Mouse (Mus musculus): ENCODE results near the gene Ulk3. TPM values are rescaled to one million over a fixed set of nuclear protein-coding genes. Genes with fewer than 3 reads are reported as not detected.

The Ulk3 gene
- polyA plus RNA-seq, 1 experiment from 2014 or later, result 43.3 TPM

DNA sequence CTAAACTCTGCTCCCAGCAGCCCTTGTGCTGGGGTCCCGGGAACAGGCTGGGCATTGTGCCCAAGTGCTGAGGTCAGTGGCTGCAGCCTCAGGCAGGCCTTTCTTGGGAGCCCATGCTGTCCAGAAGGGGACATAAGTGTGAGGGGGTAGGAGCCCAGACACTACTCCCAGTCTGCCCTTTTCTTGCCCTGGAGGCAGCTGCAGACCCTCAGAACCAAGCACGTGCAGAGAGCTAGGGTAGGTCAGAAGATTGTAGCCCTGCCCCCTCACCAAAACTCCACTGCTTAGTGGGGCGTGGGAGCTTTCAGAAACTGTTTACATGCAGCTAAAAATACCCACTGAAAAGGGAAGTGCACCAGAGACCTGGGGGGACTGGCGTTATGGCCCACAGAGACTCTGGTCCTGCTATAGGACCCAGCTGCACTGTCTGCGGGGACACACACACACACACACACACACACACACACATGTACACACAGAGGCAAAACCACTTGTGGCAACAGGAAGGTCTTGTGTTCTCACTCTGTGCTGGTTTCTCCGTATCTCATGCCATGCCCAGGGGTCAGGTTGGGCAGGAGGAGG is 48.6 kb downstream of the Ulk3 start:
- Histone ChIP-seq H3K36me3 (ENCODE audit: control insufficient read depth, insufficient read depth) (no peaks in the 10 kb centered on the region), H3K9me3 (ENCODE audit: control insufficient read depth, low read length) (no peaks in the 10 kb centered on the region), H3K4me1 (replicated peaks; ENCODE audit: control insufficient read depth, insufficient read depth, low read length) (peaks cover 62% of the 10 kb centered on the region), H3K4me3 (replicated peaks; ENCODE audit: low read length) (no peak overlapping the region), H3K4me2 (ENCODE audit: low read length) (no peak overlapping the region), H3K27me3 (replicated peaks; ENCODE audit: control insufficient read depth, insufficient read depth, low read length) (no peaks in the 10 kb centered on the region), H3K27ac (ENCODE audit: low read length) (0 out of 2 replicates have a peak overlapping the region, but pooled peaks have one; percentile 13), H3K9ac (replicated peaks; ENCODE audit: low read depth, low read length) (no peak overlapping the region)
- ATAC-seq, result no peak
- 48% methylated on average over 6 of the region's 6 CpGs for WGBS

DNA sequence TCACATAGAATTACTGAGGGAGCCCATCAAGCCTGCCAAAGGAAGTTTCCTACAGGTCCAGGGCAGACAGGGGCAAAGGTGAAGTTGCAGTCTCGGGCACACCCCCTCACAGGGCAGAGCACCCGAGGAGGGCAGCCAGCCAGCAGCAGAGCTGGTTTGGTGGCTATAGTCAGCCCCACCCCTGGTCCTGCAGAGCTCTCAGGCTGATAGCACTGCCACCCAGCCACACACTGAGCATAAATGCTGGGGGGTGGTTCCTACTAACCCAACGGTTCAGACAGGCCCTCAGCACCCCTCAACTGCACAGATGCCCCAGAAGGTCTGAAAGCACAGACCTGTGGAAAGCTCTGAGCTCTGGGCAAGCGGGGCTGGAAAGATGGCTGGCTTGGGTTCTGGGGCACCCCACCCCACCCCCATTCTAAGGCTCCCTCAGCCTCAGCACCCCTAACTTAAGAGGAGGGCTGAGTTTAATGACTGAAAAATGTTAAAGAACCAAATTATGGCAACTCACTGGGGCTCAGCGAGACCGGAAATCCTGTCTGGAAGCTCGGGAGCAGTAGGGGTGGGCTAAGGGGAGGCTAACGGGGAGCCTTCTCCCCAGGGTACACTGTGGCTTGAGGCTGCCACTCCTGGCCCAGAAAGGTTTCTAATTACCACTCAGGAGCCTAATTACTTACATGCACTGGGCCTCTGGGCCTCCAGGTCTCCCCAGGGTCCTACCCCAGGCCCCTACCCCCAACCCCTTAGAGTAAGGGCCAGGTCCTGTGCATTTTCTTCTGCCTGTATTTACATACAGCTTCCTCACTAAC is 49.6 kb downstream of the Ulk3 start:
- WGBS, result 44% methylated on average over 8 of the region's 8 CpGs
- Histone ChIP-seq H3K4me3 (replicated peaks; ENCODE audit: low read length) (no peak overlapping the region), H3K36me3 (ENCODE audit: control insufficient read depth, insufficient read depth) (no peaks in the 10 kb centered on the region), H3K4me1 (replicated peaks; ENCODE audit: control insufficient read depth, insufficient read depth, low read length) (peaks cover 67% of the 10 kb centered on the region), H3K27ac (ENCODE audit: low read length) (no peak overlapping the region; the same call in 1 of the 2 replicates), H3K9me3 (ENCODE audit: control insufficient read depth, low read length) (no peaks in the 10 kb centered on the region), H3K27me3 (replicated peaks; ENCODE audit: control insufficient read depth, insufficient read depth, low read length) (no peaks in the 10 kb centered on the region), H3K9ac (replicated peaks; ENCODE audit: low read depth, low read length) (no peak overlapping the region), H3K4me2 (ENCODE audit: low read length) (no peak overlapping the region)
- no peak for ATAC-seq

DNA sequence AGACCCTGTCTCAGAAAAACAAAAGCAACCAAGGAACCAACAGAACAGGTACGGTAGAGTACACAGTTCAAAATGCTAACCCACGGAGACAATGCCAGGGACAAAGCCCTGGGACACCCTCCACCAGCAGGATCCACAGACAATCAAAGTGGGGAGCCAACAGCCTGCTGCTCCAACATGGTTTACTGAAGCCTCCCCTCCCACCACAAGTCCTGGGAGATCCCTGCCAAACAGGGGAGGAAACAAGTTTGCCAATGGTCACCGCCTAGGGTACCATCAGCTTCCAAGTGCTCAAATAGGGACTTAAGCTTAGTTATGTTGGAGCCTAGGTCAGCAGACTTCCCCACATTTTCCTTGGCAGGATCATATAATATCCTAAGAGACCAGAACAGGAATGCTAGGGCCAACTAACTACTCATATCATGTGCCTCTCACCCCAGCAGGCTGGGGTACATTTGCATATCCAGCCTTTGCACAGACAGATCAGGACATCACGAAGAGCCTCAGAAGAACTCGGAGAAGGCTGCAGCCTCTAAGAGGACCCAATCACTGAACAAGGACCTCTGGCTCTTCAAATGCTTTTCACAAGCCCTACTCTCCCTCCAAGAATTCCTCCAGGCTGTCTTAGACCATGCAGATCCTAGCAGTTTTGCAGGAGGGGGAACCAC is 50.5 kb downstream of the Ulk3 start:
- Histone ChIP-seq H3K27ac (ENCODE audit: low read length) (no peak overlapping the region; the same call in 1 of the 2 replicates), H3K36me3 (ENCODE audit: control insufficient read depth, insufficient read depth) (no peaks in the 10 kb centered on the region), H3K4me2 (ENCODE audit: low read length) (0 out of 2 replicates have a peak overlapping the region, but pooled peaks have one; percentile 2), H3K9me3 (ENCODE audit: control insufficient read depth, low read length) (no peaks in the 10 kb centered on the region), H3K4me1 (replicated peaks; ENCODE audit: control insufficient read depth, insufficient read depth, low read length) (peaks cover 66% of the 10 kb centered on the region), H3K9ac (replicated peaks; ENCODE audit: low read depth, low read length) (peak overlapping the region; percentile 24; the same call in 1 of the 2 replicates), H3K27me3 (replicated peaks; ENCODE audit: control insufficient read depth, insufficient read depth, low read length) (no peaks in the 10 kb centered on the region), H3K4me3 (replicated peaks; ENCODE audit: low read length) (no peak overlapping the region)
- WGBS, result 67% methylated on average over 5 of the region's 5 CpGs
- no peak for ATAC-seq

DNA sequence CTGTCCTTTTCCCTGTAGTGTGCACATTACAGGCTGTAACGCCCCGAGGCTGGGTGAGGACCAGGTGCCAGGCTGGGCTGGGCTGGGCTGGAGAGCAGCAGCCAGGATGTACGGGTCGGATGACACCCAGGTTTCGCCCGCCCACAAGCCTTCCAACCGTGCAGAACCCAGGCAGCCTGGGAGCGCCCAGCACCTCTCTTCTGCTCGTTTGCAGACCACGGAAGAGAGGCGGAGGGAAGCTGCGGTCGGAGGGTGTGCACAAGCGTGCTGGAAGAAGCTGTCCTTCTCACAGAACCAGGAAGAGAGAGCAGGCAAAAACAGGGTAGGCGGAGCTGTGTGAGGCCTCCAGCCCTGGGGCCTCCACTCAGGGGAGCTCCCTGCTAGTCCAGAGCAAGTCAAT is 51.1 kb downstream of the Ulk3 start:
- no peak overlapping the region for H3K4me3 ChIP-seq (replicated peaks; ENCODE audit: low read length)
- H3K27me3 ChIP-seq (replicated peaks; ENCODE audit: control insufficient read depth, insufficient read depth, low read length), result no peaks in the 10 kb centered on the region
- WGBS, result 36% methylated on average over 15 of the region's 15 CpGs

DNA sequence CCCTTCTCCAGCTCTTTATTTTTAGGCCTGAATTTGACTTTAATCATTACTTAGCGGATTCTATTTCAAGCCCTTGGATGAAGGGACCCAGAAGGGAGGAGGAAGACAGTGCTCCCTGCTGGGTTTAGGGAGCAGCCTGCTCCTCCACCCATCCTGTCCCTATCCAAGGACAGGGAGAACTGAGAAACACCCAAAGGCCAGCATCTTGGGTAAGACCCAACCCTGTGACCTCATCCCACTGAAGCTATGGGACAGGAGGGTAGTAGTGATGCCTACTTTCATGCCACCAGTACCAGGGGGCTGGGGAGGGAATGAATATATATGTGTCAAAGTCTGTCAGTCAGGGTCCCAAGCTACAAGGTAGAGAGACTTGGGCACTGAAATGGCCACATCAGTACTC is 51.8 kb downstream of the Ulk3 start:
- WGBS, result 63% methylated on average over 1 of the region's 1 CpGs
- no peak overlapping the region for H3K4me2 ChIP-seq (ENCODE audit: low read length)
- no peak overlapping the region; the same call in 1 of the 2 replicates for H3K27ac ChIP-seq (ENCODE audit: low read length)
- ATAC-seq, result no peak
- H3K9me3 ChIP-seq (ENCODE audit: control insufficient read depth, low read length), result no peaks in the 10 kb centered on the region
- no peaks in the 10 kb centered on the region for H3K36me3 ChIP-seq (ENCODE audit: control insufficient read depth, insufficient read depth)
- H3K4me3 ChIP-seq (replicated peaks; ENCODE audit: low read length), result no peak overlapping the region
- no peak overlapping the region for H3K9ac ChIP-seq (replicated peaks; ENCODE audit: low read depth, low read length)
- H3K27me3 ChIP-seq (replicated peaks; ENCODE audit: control insufficient read depth, insufficient read depth, low read length), result no peaks in the 10 kb centered on the region
- H3K4me1 ChIP-seq (replicated peaks; ENCODE audit: control insufficient read depth, insufficient read depth, low read length), result peaks cover 69% of the 10 kb centered on the region

More for the DNA sequence above, 51.1 kb downstream of the Ulk3 start:
- Histone ChIP-seq H3K27ac (ENCODE audit: low read length) (no peak overlapping the region; the same call in 1 of the 2 replicates), H3K36me3 (ENCODE audit: control insufficient read depth, insufficient read depth) (no peaks in the 10 kb centered on the region), H3K4me2 (ENCODE audit: low read length) (0 out of 2 replicates have a peak overlapping the region, but pooled peaks have one; percentile 2), H3K9ac (replicated peaks; ENCODE audit: low read depth, low read length) (peak overlapping the region; percentile 24; the same call in 1 of the 2 replicates), H3K9me3 (ENCODE audit: control insufficient read depth, low read length) (no peaks in the 10 kb centered on the region), H3K4me1 (replicated peaks; ENCODE audit: control insufficient read depth, insufficient read depth, low read length) (peaks cover 66% of the 10 kb centered on the region)
- no peak for ATAC-seq

DNA sequence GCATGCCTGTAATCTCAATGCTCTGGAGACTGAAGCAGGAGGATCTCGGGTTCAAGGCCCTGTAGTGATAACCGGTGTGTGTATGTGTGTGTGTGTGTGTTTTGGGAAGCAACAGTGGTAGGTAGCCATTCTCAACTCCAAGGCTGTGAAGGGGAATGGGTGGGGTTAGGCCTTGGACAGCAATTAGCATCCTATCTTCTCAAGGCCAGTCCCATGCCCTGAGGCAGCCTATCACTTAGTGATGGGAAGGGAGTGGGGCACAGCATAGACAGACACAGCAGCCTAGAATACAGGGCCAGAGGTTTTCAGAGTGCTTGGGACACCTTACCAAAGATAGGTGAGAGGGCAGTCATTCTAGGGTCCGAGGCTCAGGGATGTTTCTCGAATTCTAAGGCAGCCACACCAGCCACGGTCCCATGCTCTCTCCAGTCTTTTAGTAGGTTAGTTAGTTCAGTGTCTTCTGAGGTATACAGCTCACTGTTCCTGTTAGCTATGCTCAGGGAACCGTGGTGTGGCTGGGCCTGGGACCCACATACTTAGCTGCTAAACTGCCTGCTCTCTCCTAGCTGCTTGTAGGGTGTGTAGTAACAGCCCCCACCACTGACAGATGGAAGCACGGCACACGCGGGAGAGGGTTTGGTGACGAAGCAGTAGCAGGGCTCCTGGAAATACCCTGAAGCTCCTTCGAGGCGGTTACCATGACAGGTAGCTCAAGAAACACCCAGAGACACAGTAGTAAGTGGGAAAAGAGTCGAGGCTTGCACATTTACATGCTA is 52.7 kb downstream of the Ulk3 start:
- H3K36me3 ChIP-seq (ENCODE audit: control insufficient read depth, insufficient read depth), result no peaks in the 10 kb centered on the region
- H3K4me2 ChIP-seq (ENCODE audit: low read length), result no peak overlapping the region
- 78% methylated on average over 13 of the region's 13 CpGs for WGBS
- H3K4me1 ChIP-seq (replicated peaks; ENCODE audit: control insufficient read depth, insufficient read depth, low read length), result peaks cover 69% of the 10 kb centered on the region
- H3K9ac ChIP-seq (replicated peaks; ENCODE audit: low read depth, low read length), result no peak overlapping the region
- no peak overlapping the region for H3K4me3 ChIP-seq (replicated peaks; ENCODE audit: low read length)
- no peak overlapping the region for H3K27ac ChIP-seq (ENCODE audit: low read length)
- ATAC-seq, result no peak
- H3K9me3 ChIP-seq (ENCODE audit: control insufficient read depth, low read length), result no peaks in the 10 kb centered on the region
- H3K27me3 ChIP-seq (replicated peaks; ENCODE audit: control insufficient read depth, insufficient read depth, low read length), result no peaks in the 10 kb centered on the region

DNA sequence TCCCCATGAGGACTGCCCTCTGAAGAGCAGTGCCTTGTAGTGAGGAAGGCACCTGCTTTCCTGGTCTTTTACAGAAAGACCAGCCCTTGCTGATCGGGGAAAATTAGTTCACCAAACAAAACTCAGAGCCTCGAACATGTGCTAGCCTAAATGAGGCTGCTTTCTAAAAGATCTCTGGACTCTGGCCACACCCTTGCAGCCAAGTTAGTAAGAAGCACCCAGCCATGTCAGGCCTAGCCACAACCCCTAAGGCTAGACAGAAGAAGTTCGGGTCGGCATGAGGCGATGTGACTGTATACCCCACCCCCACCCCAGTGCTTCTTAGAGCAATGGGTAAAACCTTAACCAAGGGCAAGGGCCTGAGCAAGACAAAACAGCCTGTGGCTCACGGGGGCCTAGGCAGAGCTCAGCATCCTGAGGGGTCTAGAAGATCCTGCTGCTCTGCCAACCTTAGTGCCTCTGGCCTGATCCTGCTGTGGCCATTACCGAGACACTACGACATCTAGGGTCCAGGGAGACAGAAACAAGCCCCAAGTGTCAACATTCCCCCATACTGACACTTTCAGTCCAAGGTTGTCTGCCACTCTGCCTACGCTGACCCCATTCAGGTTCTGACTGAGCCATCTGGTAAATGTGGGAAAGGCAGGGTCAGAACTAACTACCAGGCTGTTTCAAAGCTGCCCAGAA is 54.1 kb downstream of the Ulk3 start:
- no peaks in the 10 kb centered on the region for H3K9me3 ChIP-seq (ENCODE audit: control insufficient read depth, low read length)
- H3K4me1 ChIP-seq (replicated peaks; ENCODE audit: control insufficient read depth, insufficient read depth, low read length), result peaks cover 60% of the 10 kb centered on the region
- no peak overlapping the region for H3K27ac ChIP-seq (ENCODE audit: low read length)
- H3K36me3 ChIP-seq (ENCODE audit: control insufficient read depth, insufficient read depth), result no peaks in the 10 kb centered on the region
- H3K9ac ChIP-seq (replicated peaks; ENCODE audit: low read depth, low read length), result peak overlapping the region; percentile 99
- ATAC-seq, result no peak
- H3K27me3 ChIP-seq (replicated peaks; ENCODE audit: control insufficient read depth, insufficient read depth, low read length), result no peaks in the 10 kb centered on the region
- H3K4me2 ChIP-seq (ENCODE audit: low read length), result peak overlapping the region; percentile 95
- WGBS, result 72% methylated on average over 9 of the region's 9 CpGs
- peak overlapping the region; percentile 94 for H3K4me3 ChIP-seq (replicated peaks; ENCODE audit: low read length)

DNA sequence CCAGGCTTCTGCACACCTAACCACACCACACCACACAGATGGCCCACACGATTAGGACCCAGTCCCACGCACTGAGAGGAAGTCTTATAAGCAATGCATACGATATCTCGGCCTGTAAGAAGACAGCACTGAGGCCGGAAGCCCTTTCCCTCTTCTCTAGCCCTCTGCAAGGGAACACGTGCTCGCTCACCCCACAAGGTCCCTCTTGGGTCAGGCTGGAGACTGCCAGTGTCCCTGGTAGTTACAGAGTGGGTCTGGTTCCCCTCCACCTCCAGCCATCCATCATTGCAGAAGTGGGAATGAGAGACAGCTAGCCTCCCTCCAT is 54.6 kb downstream of the Ulk3 start:
- Histone ChIP-seq H3K4me3 (replicated peaks; ENCODE audit: low read length) (peak overlapping the region; percentile 94), H3K27ac (ENCODE audit: low read length) (no peak overlapping the region), H3K9ac (replicated peaks; ENCODE audit: low read depth, low read length) (peak overlapping the region; percentile 99), H3K27me3 (replicated peaks; ENCODE audit: control insufficient read depth, insufficient read depth, low read length) (no peaks in the 10 kb centered on the region), H3K36me3 (ENCODE audit: control insufficient read depth, insufficient read depth) (no peaks in the 10 kb centered on the region), H3K4me1 (replicated peaks; ENCODE audit: control insufficient read depth, insufficient read depth, low read length) (peaks cover 55% of the 10 kb centered on the region), H3K9me3 (ENCODE audit: control insufficient read depth, low read length) (no peaks in the 10 kb centered on the region), H3K4me2 (ENCODE audit: low read length) (peak overlapping the region; percentile 95)
- whole genome bisulfite sequencing, result 55% methylated on average over 7 of the region's 7 CpGs
- no peak for ATAC-seq

All from forebrain, embryonic 16.5 days (tissue).